ENCODE assay signal across 18 mouse cellular contexts in the genomic region with DNA sequence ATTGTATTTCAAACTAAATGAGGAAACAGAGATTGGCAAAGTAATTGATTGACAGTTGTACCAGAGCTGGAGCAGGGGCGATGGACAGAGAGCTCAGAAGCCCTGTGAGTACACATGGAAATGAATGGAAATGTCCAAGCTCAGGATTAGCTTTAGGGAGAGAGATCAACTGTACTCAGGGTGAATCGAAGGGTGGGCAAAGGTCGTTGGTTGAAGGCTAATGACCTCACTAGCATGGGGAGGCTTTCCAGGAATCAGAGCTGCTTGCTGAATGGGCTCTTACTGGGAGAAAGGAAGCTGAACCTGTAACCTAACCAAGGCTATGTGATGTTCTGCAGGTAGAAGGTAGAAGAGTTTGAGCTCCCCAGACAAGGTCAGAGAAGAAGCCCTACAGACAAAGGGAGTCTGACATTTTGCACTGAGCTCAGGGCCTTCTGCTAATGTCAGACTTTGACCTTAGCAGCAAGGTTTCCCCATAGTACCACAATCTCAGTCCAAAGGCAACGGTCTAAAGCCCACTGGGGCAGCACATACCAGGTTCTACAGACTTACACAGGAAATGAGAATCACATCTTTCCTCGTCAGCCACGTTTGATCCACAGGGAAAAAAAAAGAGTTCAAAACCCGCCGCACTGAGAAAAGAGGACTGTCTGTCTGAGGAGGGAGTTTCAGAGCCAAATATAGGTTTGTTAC. TPM values are rescaled to one million over a fixed set of nuclear protein-coding genes. Genes with fewer than 3 reads are reported as not detected.
DNase-seq lines count a peak whose midpoint lies in the region; ATAC-seq and TF ChIP-seq lines count a peak whose summit lies in the region.
"Had no signal": no experiment of that assay in that cellular context is flagged by ENCODE, and none has a peak within 500 bp of the region (broad histone marks: within the 10 kb centered on the region; RNA-seq: fewer than 3 reads in every experiment).

No protein-coding gene starts in this region.

- TF ChIP-seq CTCF in cerebellum, adult 2 months (IDR thresholded peaks at IDR 0.05; ENCODE audit: borderline replicate concordance, insufficient read depth, low read depth, low read length), result no peak

- H3K4me3 ChIP-seq in kidney, embryonic 16.5 days (ENCODE audit: low read length), result no peak overlapping the region
- no peak overlapping the region for H3K4me3 ChIP-seq in liver, embryonic 12.5 days
- H3K4me3 ChIP-seq in cerebellum, adult 2 months (replicated peaks; ENCODE audit: insufficient read depth, low read depth, low read length), result no peak overlapping the region
- H3K4me3 ChIP-seq: forebrain, embryonic 13.5 days; hindbrain, embryonic 15.5 days; limb, embryonic 12.5 days; midbrain, embryonic 12.5 days; neural tube, embryonic 15.5 days; stomach, embryonic 15.5 days had no signal

- no peak overlapping the region for H3K9ac ChIP-seq in kidney, embryonic 16.5 days (replicated peaks; ENCODE audit: low read length)
- no peak overlapping the region for H3K9ac ChIP-seq in liver, embryonic 12.5 days
- H3K9ac ChIP-seq: forebrain, embryonic 13.5 days; hindbrain, embryonic 15.5 days; limb, embryonic 12.5 days; midbrain, embryonic 12.5 days; neural tube, embryonic 15.5 days; stomach, embryonic 15.5 days had no signal

- H3K4me2 ChIP-seq in kidney, embryonic 16.5 days (replicated peaks; ENCODE audit: low read depth, low read length), result no peak overlapping the region
- H3K4me2 ChIP-seq in liver, embryonic 12.5 days, result no peak overlapping the region
- H3K4me2 ChIP-seq: forebrain, embryonic 13.5 days; hindbrain, embryonic 15.5 days; limb, embryonic 12.5 days; midbrain, embryonic 12.5 days; neural tube, embryonic 15.5 days; stomach, embryonic 15.5 days had no signal

- DNase-seq in kidney, adult 11 months, result peak; percentile 37
- no peak for DNase-seq in liver
- DNase-seq in kidney, postnatal 25 days, result peak; percentile 28 to 46
- DNase-seq in adrenal gland, adult 18-20 months (ENCODE audit: low spot score in 2 of 2), result no peak
- DNase-seq in heart, postnatal 14 days, result no peak
- DNase-seq in cerebellum, adult 2 months, result no peak
- DNase-seq: adrenal gland, postnatal 10 days; cerebellum, adult 9-10 months; lung, postnatal 10 days; thymus, adult 18-20 months had no signal

- no peaks in the 10 kb centered on the region for H3K4me1 ChIP-seq in kidney, embryonic 16.5 days (ENCODE audit: insufficient read depth, low read length)
- H3K4me1 ChIP-seq in liver, embryonic 12.5 days, result peaks cover 14% of the 10 kb centered on the region
- no peaks in the 10 kb centered on the region for H3K4me1 ChIP-seq in cerebellum, adult 2 months (ENCODE audit: control insufficient read depth, insufficient read depth, low read length)
- H3K4me1 ChIP-seq: forebrain, embryonic 13.5 days; hindbrain, embryonic 15.5 days; midbrain, embryonic 12.5 days; neural tube, embryonic 15.5 days; stomach, embryonic 15.5 days had no signal

- TF ChIP-seq POLR2A in cerebellum, adult 2 months (IDR thresholded peaks at IDR 0.05; ENCODE audit: borderline replicate concordance, insufficient read depth, low read length), result no peak

- WGBS in kidney, embryonic 16.5 days, result 80% methylated on average over 8 of the region's 8 CpGs
- WGBS in liver, embryonic 12.5 days (ENCODE audit: insufficient replicate concordance), result 68% methylated on average over 8 of the region's 8 CpGs
- WGBS in cerebellum, adult 2 months, result 84% methylated on average over 8 of the region's 8 CpGs

- H3K9me3 ChIP-seq in kidney, embryonic 16.5 days (ENCODE audit: low read length), result no peaks in the 10 kb centered on the region
- H3K9me3 ChIP-seq in liver, embryonic 12.5 days (replicated peaks), result no peaks in the 10 kb centered on the region
- H3K9me3 ChIP-seq: forebrain, embryonic 13.5 days; hindbrain, embryonic 15.5 days; limb, embryonic 12.5 days; midbrain, embryonic 12.5 days; neural tube, embryonic 15.5 days; stomach, embryonic 15.5 days had no signal

- ATAC-seq in kidney, embryonic 16.5 days (ENCODE audit: low FRiP score, low TSS enrichment), result no peak
- ATAC-seq in liver, embryonic 12.5 days, result peak; percentile 44; the same call in 1 of the 2 replicates
- ATAC-seq: forebrain, embryonic 13.5 days had no signal

- intact Hi-C loops in heart, postnatal 14 days (cut with DNase I), result no loop called here

- H3K27me3 ChIP-seq in kidney, embryonic 16.5 days (ENCODE audit: insufficient read depth, low read length), result no peaks in the 10 kb centered on the region
- H3K27me3 ChIP-seq in liver, embryonic 12.5 days (replicated peaks), result no peaks in the 10 kb centered on the region
- no peaks in the 10 kb centered on the region for H3K27me3 ChIP-seq in cerebellum, adult 2 months (ENCODE audit: control insufficient read depth, insufficient read depth, low read length)
- H3K27me3 ChIP-seq: forebrain, embryonic 13.5 days; hindbrain, embryonic 15.5 days; limb, embryonic 12.5 days; midbrain, embryonic 12.5 days; neural tube, embryonic 15.5 days; stomach, embryonic 15.5 days had no signal

- no peak overlapping the region for H3K27ac ChIP-seq in kidney, embryonic 16.5 days (ENCODE audit: low read length)
- no peak overlapping the region for H3K27ac ChIP-seq in liver, embryonic 12.5 days
- H3K27ac ChIP-seq in cerebellum, adult 2 months (ENCODE audit: insufficient read depth, low read length), result no peak overlapping the region
- H3K27ac ChIP-seq: forebrain, embryonic 13.5 days; hindbrain, embryonic 15.5 days; limb, embryonic 12.5 days; midbrain, embryonic 12.5 days; neural tube, embryonic 15.5 days; stomach, embryonic 15.5 days had no signal

- H3K36me3 ChIP-seq in kidney, embryonic 16.5 days (ENCODE audit: insufficient read depth, low read length), result no peaks in the 10 kb centered on the region
- H3K36me3 ChIP-seq in liver, embryonic 12.5 days, result no peaks in the 10 kb centered on the region
- H3K36me3 ChIP-seq: hindbrain, embryonic 15.5 days; limb, embryonic 12.5 days; midbrain, embryonic 12.5 days; neural tube, embryonic 15.5 days; stomach, embryonic 15.5 days had no signal

RNA-seq across cellular contexts. Expression of gene Bcas2, which starts 43.3 kb away (rescaled TPM):
- polyA plus RNA-seq in kidney, embryonic 16.5 days (2015; fragmentation: Nextera tagmentation; extraction: Ambion mirVana), result 171 and 183 TPM in 2 replicates
- polyA plus RNA-seq in liver, embryonic 12.5 days (2016; fragmentation: Nextera tagmentation; extraction: Ambion mirVana), result 235 and 237 TPM in 2 replicates
- 10 to 100 TPM; 48.2 to 58.8 TPM for total RNA-seq in adrenal gland, adult 18-20 months (2021)
- 10 to 100 TPM; 47.7 to 48.0 TPM for total RNA-seq in heart, postnatal 14 days (2021)
- 139 TPM in 2 replicates for polyA plus RNA-seq in cerebellum, adult 2 months (2012; rRNA removed)

Comparison
In these comparisons a context has a peak if more than half of its experiments do, and no peak if none do; other contexts are left out.
1. DNase-seq: peak in kidney, adult 11 months (single experiment) and kidney, postnatal 25 days (2 of 2); none in liver (single experiment), adrenal gland, adult 18-20 months (0 of 2), heart, postnatal 14 days (0 of 2) and cerebellum, adult 2 months (0 of 2).